Mouse (Mus musculus) olfactory bulb, adult 2 months (tissue): ENCODE data around the gene Myrf.

Source experiments
- CTCF ChIP-seq: fragments of 200-500 bp; IDR thresholded peaks from 2 replicates; pipeline ENCODE4 v1.5.1; 2012; ENCODE audit warnings: low read depth, mild to moderate bottlenecking, low read length, moderate library complexity; ENCODE audit not compliant: insufficient read depth
- POLR2A ChIP-seq: fragments of 200-500 bp; IDR thresholded peaks from 2 replicates; pipeline ENCODE4 v1.6.1; 2012; ENCODE audit warnings: mild to moderate bottlenecking, low read depth, low read length, moderate library complexity; ENCODE audit not compliant: insufficient read depth

GRCm38 (mm10) chr19:10185876-10186275 lies 54.7 kb downstream of the Myrf start:
- TF ChIP-seq CTCF (no peak), POLR2A (no peak)
